Mouse (Mus musculus) ovary, adult 2 months (tissue): ENCODE results near the gene Cst9. TPM values are rescaled to one million over a fixed set of nuclear protein-coding genes. Genes with fewer than 3 reads are reported as not detected.

Source experiments
- polyA plus RNA-seq: library from polyadenylated mRNA; depleted of rRNA; stranded (reverse); fragments of >200 nt; gene quantifications from 2 replicates; pipeline ENCODE4 v1.2.3, GENCODE M21; 2012; rRNA removed

Cst9 gene
- polyA plus RNA-seq, result not detected in 2 replicates

DNA sequence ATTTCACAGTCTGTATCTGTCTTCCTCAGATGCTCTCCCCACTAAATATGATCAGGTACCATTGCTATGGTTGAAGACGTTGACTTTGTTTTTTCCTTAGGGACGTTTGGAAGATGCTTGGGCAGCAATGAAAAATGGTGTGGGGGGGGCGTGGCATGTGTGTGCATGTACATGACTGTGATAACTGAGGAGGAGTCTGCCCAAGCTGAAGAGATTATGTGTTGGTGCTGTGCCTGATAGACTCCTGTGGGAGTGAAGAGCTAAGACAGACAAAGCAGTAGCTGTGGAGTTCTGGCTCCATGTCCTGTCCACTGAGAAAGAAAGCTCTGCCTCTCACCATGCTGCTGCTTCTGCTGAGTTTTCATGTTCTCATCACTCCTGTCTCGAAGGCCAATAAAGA lies at the start of gene Cst9:
Gene Cst9 (plus strand): TSS at position 236 of the 400 bp plus-strand sequence.

DNA sequence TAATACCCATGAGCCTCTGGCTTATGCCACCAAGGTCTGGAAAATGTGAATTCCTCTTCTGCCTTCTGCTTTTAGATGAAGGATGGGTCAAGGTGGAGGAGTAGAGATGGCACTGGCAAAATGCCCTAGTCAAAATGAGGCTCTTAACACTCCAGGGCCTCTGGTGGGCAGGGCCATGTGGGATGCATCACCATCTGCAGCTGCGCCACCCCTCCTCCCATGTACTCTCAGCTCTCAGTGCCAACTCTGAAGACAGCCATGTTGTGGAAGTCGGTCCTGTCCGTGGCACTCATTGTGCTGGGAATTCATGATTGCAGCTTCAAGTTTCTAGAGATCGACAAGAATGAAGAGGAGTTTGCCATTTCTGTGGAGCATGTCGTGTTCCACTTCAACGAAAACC lies 45.8 kb upstream of the Cst9 start, which contains the start of gene Cst12:
Gene Cst12 (plus strand): TSS at position 220 of the 400 bp plus-strand sequence.

DNA sequence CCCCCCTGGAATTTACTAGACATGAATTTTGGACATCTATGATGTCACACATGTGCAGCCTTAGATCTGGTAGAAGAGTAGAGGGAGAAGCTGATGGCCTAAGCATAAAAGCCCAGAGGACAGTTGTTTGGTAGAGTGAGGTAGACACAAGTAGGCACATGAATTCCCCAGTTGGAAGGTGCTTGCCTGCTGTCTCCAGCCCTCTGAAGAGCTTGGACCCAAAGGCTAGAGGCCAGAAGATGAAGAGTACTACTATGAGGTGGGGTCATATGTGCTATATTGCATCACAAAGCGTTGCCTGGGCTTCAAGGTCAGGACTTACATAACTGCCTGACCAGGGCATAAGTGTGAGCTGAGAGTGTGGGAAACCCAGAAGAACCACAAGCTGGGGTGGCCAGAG lies 36.5 kb upstream of the Cst9 start, which contains the start of gene Cst8:
Gene Cst8 (plus strand): TSS at position 301 of the 400 bp plus-strand sequence.

DNA sequence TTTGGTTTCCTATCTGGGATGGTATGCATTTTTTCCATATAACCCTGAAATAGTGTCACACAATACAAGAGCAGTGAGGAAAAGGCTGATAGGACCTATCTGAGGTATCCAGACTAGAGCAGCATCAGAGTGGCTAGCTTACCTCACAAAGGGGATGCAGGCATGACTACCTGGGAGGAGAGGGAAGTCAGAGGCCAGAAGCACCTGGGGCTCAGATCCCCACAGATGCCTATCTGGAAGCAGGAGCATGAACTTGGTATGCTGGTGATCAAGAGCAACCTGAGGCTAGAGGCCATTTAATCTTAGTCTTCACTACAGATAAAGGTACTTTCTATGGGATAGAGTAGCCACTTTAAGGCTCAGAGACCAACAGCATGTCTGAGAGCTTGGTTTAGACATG lies 15.0 kb upstream of the Cst9 start, which contains the start of gene Cst13:
Gene Cst13 (plus strand): TSS at position 173 of the 400 bp plus-strand sequence.

DNA sequence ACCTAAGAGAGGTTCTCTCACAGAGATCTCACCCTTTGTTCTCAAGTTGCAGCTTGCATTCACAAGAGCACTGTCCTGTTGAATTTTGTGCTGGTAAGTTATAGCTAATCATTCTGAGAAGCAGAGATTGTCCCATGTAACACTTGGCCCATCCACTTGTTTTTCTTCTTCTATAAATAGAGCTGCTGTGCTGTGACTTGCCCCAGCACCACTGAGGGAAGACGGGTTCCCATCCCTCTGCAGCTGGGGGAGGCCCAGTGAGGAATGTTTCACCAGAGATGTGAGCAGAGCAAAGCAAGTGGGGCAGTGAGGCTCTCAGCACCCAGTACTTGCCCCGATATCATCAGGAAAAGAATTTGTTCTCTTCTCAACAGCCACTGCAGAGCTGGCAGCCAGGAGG lies 30.0 kb downstream of the Cst9 start, which contains the start of gene 9230104L09Rik:
Gene 9230104L09Rik (minus strand): TSS at position 73 of the 400 bp plus-strand sequence.

DNA sequence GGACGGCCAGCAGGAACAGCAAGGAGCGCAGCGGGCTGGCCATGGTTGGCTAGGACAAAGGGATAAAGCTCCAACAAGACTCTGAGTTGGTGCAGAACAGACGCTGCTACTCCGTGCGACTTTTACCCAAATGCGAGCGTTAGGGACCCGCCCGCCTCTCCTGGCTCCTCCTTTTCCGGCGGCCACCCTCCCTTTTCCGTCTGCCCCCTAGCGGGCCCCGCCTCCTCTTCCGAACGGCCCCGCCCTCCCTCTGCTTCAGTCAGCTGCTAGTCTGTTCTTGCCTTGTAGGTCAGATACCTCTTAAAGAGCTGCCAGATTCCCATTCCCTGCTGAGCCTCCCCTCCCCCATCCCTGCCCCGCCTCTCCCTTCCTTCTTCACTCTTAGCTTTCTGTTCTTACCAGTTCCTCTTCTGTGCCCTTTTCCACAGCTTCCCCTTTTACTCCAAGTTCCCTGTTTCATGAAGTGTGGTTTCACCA lies 40.4 kb downstream of the Cst9 start, which contains the start of gene Cst3:
Gene Cst3 (minus strand): TSS at position 358 of the 477 bp plus-strand sequence.

Other genes starting within 250 kb of the Cst9 start
- 25.0 and 31.6 TPM in 2 replicates for gene Nxt1, start 162.5 kb upstream of the Cst9 start, polyA plus RNA-seq
- 17.9 and 22.8 TPM in 2 replicates for gene Gzf1, start 154.1 kb upstream of the Cst9 start, polyA plus RNA-seq
- 0.71 and 1.1 TPM in 2 replicates for gene Napb, start 102.7 kb upstream of the Cst9 start, polyA plus RNA-seq
- gene Cstl1, start 84.8 kb upstream of the Cst9 start, polyA plus RNA-seq, result not detected in 2 replicates
- not detected in 2 replicates for gene Cst11, start 63.6 kb upstream of the Cst9 start, polyA plus RNA-seq
- gene 8030411F24Rik, start 53.1 kb upstream of the Cst9 start, polyA plus RNA-seq, result not detected in 2 replicates
- gene Cst12, start 45.8 kb upstream of the Cst9 start, polyA plus RNA-seq, result 1.4 and 2.5 TPM in 2 replicates
- gene Cst8, start 36.4 kb upstream of the Cst9 start, polyA plus RNA-seq, result 4.9 and 10.0 TPM in 2 replicates
- gene Cst13, start 15.1 kb upstream of the Cst9 start, polyA plus RNA-seq, result not detected in 2 replicates
- gene 9230104L09Rik, start 29.9 kb downstream of the Cst9 start, polyA plus RNA-seq, result 0.68 and 0.75 TPM in 2 replicates
- 849 and 1,124 TPM in 2 replicates for gene Cst3, start 40.5 kb downstream of the Cst9 start, polyA plus RNA-seq
- not detected in 2 replicates for gene Gm1330, start 168.1 kb downstream of the Cst9 start, polyA plus RNA-seq
- not detected in 2 replicates for gene Gm10750, start 182.1 kb downstream of the Cst9 start, polyA plus RNA-seq